Mouse (Mus musculus): Measurements from ENCODE around the gene Dctn2. TPM values are rescaled to one million over a fixed set of nuclear protein-coding genes. Genes with fewer than 3 reads are reported as not detected.

Dctn2 gene
- polyA plus RNA-seq, 1 experiment from 2014 or later = 177 TPM

DNA sequence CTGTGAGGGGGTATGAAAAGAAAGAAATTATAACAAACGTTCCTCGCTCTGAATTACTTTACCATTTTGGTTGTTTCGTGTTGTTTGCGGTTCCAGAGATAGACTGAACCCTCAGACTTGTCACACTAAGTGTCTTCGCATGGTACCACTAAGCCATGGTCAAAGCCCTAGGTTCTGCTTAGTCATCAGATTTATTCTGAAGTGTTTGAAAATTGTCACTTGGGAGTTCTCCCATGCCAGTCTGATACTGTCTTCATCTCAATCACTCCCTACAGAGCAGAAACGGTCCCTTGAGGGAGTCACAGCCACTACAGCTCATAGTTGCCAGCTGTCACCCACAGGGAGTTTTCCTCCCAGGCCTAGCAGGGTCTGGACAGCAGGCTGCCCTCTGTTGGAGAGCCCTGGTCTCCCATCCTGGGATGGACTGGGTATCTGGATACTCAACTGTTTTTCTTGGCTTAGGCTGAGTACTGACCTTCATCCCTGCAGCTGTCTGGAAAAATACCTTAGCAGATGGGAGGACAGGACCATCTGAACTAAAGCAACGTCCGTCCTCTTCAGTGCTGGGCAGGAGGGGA, 39.8 kb upstream of the Dctn2 start:
- Histone ChIP-seq H3K4me1 (replicated peaks; ENCODE audit: insufficient read depth, low read length) (no peaks in the 10 kb centered on the region), H3K27me3 (ENCODE audit: insufficient read depth, low read length) (no peaks in the 10 kb centered on the region), H3K4me3 (replicated peaks; ENCODE audit: low read depth, low read length) (no peak overlapping the region), H3K36me3 (ENCODE audit: insufficient read depth, low read length) (no peaks in the 10 kb centered on the region), H3K9ac (ENCODE audit: low read depth, low read length) (no peak overlapping the region), H3K4me2 (ENCODE audit: low read length) (no peak overlapping the region), H3K9me3 (replicated peaks; ENCODE audit: low read length) (no peaks in the 10 kb centered on the region), H3K27ac (no peak overlapping the region)
- WGBS = 63% methylated on average over 8 of the region's 8 CpGs
- TF ChIP-seq CTCF (IDR thresholded peaks at IDR 0.05; ENCODE audit: low read depth) = peak; percentile 63
- DNase-seq (ENCODE audit: low spot score) (peak; percentile 63), ATAC-seq (replicated peaks; ENCODE audit: low FRiP score, low read depth) (0 out of 2 replicates have a peak, but pooled peaks have one; percentile 31)

DNA sequence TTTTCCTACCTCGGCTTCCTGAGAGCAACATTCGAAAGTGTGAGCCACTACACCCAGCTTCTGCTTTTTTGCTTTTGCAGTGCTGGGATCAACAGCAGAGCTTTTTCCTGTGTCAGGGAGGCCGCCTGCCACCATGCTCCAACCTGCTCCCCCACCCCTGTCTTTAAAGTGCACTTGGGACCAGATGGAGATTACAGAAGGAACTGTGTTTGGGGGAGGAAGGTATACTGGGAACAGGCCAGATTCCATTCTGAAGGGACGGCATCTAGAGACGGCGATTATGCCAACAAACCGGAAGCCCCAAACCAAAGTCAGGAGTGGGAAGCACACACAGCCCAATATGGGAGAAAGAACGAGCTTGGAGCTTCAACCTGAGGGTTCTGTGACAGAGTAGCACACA, 39.0 kb upstream of the Dctn2 start:
- no peak overlapping the region for H3K4me3 ChIP-seq (replicated peaks; ENCODE audit: low read depth, low read length)
- no peaks in the 10 kb centered on the region for H3K4me1 ChIP-seq (replicated peaks; ENCODE audit: insufficient read depth, low read length)
- H3K36me3 ChIP-seq (ENCODE audit: insufficient read depth, low read length) = no peaks in the 10 kb centered on the region
- no peaks in the 10 kb centered on the region for H3K9me3 ChIP-seq (replicated peaks; ENCODE audit: low read length)
- no peaks in the 10 kb centered on the region for H3K27me3 ChIP-seq (ENCODE audit: insufficient read depth, low read length)
- ATAC-seq (replicated peaks; ENCODE audit: low FRiP score, low read depth) = no peak
- no peak overlapping the region for H3K9ac ChIP-seq (ENCODE audit: low read depth, low read length)
- no peak overlapping the region for H3K4me2 ChIP-seq (ENCODE audit: low read length)
- 80% methylated on average over 8 of the region's 8 CpGs for WGBS
- no peak for TF ChIP-seq CTCF (IDR thresholded peaks at IDR 0.05; ENCODE audit: low read depth)
- no peak overlapping the region for H3K27ac ChIP-seq
- no peak for DNase-seq (ENCODE audit: low spot score)

DNA sequence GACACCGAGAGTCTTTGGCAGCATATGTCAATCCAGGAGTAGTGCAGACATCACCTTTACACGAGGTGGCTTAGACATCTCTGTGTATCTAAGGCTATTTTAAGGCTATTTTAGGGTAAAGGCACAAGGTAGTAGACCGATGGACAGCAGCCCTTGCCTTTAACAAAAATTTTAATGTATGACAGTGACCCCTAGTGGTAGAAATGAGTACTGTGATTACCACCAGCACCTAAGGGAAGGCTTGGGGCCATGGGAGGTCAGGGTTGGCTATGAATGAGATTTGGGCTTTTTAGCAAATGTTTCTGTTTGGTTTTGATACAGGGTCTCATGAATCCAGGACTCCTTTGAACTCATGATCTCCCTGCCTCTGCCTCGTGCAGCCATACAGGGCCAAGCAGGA, 37.3 kb upstream of the Dctn2 start:
- no peak overlapping the region for H3K4me2 ChIP-seq (ENCODE audit: low read length)
- H3K27me3 ChIP-seq (ENCODE audit: insufficient read depth, low read length) = no peaks in the 10 kb centered on the region
- no peaks in the 10 kb centered on the region for H3K9me3 ChIP-seq (replicated peaks; ENCODE audit: low read length)
- H3K9ac ChIP-seq (ENCODE audit: low read depth, low read length) = no peak overlapping the region
- DNase-seq (ENCODE audit: low spot score) (peak; percentile 84), ATAC-seq (replicated peaks; ENCODE audit: low FRiP score, low read depth) (no peak; the same call in 1 of the 2 replicates)
- no peaks in the 10 kb centered on the region for H3K4me1 ChIP-seq (replicated peaks; ENCODE audit: insufficient read depth, low read length)
- no peak overlapping the region for H3K27ac ChIP-seq
- 17% methylated on average over 4 of the region's 4 CpGs for WGBS
- peak; percentile 81 for TF ChIP-seq CTCF (IDR thresholded peaks at IDR 0.05; ENCODE audit: low read depth)
- H3K4me3 ChIP-seq (replicated peaks; ENCODE audit: low read depth, low read length) = no peak overlapping the region
- no peaks in the 10 kb centered on the region for H3K36me3 ChIP-seq (ENCODE audit: insufficient read depth, low read length)

DNA sequence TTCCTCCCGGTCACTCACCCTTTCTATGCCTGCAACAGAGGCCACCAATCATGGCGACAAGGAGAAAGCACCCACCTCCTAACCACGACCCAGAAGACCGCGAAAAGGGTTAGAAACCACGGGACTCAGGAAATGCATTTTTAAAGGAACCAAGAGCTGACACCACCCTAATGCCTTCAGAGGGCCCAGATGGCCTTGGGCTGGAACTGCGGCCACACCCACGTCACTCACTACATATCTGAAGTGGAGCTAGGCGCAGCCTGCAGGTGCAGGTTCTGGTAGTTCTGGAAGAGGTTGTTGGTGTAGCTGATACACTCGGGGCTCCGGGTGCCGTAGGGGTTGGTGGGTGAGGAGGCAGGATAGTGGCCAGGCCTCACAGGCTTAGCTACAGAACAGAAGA, 35.5 kb upstream of the Dctn2 start:
- Histone ChIP-seq H3K27me3 (ENCODE audit: insufficient read depth, low read length) (no peaks in the 10 kb centered on the region), H3K36me3 (ENCODE audit: insufficient read depth, low read length) (no peaks in the 10 kb centered on the region), H3K4me3 (replicated peaks; ENCODE audit: low read depth, low read length) (no peak overlapping the region), H3K27ac (no peak overlapping the region), H3K4me2 (ENCODE audit: low read length) (no peak overlapping the region), H3K9me3 (replicated peaks; ENCODE audit: low read length) (no peaks in the 10 kb centered on the region), H3K9ac (ENCODE audit: low read depth, low read length) (no peak overlapping the region), H3K4me1 (replicated peaks; ENCODE audit: insufficient read depth, low read length) (no peaks in the 10 kb centered on the region)
- 79% methylated on average over 12 of the region's 12 CpGs for WGBS
- no peak for DNase-seq (ENCODE audit: low spot score)
- ATAC-seq (replicated peaks; ENCODE audit: low FRiP score, low read depth) = no peak
- no peak for TF ChIP-seq CTCF (IDR thresholded peaks at IDR 0.05; ENCODE audit: low read depth)

DNA sequence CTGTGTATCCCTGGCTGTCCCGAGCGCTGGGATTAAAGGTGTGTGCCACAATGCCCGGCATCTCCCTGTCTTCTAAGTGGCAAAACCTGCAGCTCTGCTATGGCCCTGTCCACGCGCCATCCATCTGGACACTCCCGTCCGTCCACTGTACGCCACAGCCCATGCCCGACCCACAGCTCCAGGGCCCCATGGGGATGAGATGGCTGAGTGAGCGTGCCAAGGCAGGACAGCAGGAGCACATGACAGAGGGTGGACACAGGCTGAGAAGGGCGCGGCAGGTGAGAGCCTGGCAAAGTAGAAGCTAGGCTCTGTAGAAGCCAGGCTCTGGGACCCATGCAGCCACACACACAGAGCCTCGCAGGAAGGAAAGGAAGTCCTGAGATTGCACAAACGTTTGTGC, 34.4 kb upstream of the Dctn2 start:
- Histone ChIP-seq H3K27me3 (ENCODE audit: insufficient read depth, low read length) (no peaks in the 10 kb centered on the region), H3K4me1 (replicated peaks; ENCODE audit: insufficient read depth, low read length) (no peaks in the 10 kb centered on the region), H3K4me3 (replicated peaks; ENCODE audit: low read depth, low read length) (no peak overlapping the region), H3K27ac (no peak overlapping the region), H3K9ac (ENCODE audit: low read depth, low read length) (no peak overlapping the region), H3K4me2 (ENCODE audit: low read length) (no peak overlapping the region), H3K36me3 (ENCODE audit: insufficient read depth, low read length) (no peaks in the 10 kb centered on the region), H3K9me3 (replicated peaks; ENCODE audit: low read length) (no peaks in the 10 kb centered on the region)
- WGBS = 66% methylated on average over 14 of the region's 14 CpGs
- no peak for TF ChIP-seq CTCF (IDR thresholded peaks at IDR 0.05; ENCODE audit: low read depth)
- ATAC-seq (replicated peaks; ENCODE audit: low FRiP score, low read depth) (no peak), DNase-seq (ENCODE audit: low spot score) (no peak)

DNA sequence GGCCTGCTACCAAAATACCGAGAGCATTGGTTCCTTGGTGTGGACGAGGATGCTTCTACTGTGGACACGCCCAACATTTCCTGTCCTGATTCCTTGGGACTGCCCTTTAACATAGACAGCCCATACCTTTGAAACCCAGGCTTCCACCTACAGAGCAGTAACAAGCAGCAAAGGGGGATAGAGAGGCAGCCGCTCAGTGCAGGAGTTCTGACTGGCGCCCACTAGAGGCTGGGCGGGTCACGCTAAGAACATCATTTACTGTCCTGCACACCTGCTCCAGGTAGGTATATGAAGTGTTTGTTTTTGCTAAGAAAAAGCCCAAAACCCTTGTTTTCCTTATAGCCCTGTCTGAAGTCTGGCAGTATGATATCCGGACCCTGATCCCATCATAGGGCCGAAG, 33.0 kb upstream of the Dctn2 start:
- no peak overlapping the region for H3K9ac ChIP-seq (ENCODE audit: low read depth, low read length)
- DNase-seq (ENCODE audit: low spot score) (no peak), ATAC-seq (replicated peaks; ENCODE audit: low FRiP score, low read depth) (no peak)
- no peaks in the 10 kb centered on the region for H3K4me1 ChIP-seq (replicated peaks; ENCODE audit: insufficient read depth, low read length)
- H3K27ac ChIP-seq = no peak overlapping the region
- 79% methylated on average over 9 of the region's 9 CpGs for WGBS
- H3K4me2 ChIP-seq (ENCODE audit: low read length) = no peak overlapping the region
- TF ChIP-seq CTCF (IDR thresholded peaks at IDR 0.05; ENCODE audit: low read depth) = peak; percentile 40; the same call in 1 of the 2 replicates
- no peak overlapping the region for H3K4me3 ChIP-seq (replicated peaks; ENCODE audit: low read depth, low read length)
- no peaks in the 10 kb centered on the region for H3K36me3 ChIP-seq (ENCODE audit: insufficient read depth, low read length)
- no peaks in the 10 kb centered on the region for H3K9me3 ChIP-seq (replicated peaks; ENCODE audit: low read length)
- H3K27me3 ChIP-seq (ENCODE audit: insufficient read depth, low read length) = no peaks in the 10 kb centered on the region

DNA sequence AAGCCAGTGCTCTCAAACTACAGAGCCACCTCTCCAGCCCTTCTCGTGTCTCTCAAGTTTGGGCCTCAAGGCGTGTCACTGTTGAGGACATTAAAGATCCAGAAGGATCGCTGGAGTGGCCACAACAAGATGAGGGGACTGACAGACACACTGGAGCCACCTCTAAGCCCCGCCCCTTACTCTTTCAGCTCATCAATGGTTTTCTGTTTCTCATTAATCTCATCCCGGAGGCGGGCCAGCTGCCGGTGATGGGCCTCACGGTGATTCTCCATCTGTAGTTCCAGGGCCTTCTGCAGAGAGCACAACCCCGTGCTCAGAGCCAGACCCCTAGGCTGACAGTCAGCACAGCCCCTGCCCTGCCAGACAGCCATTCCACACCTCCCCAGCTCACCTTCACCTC, 29.6 kb upstream of the Dctn2 start:
- no peak overlapping the region for H3K9ac ChIP-seq (ENCODE audit: low read depth, low read length)
- ATAC-seq (replicated peaks; ENCODE audit: low FRiP score, low read depth) (no peak), DNase-seq (ENCODE audit: low spot score) (no peak)
- H3K27ac ChIP-seq = no peak overlapping the region
- no peak overlapping the region for H3K4me3 ChIP-seq (replicated peaks; ENCODE audit: low read depth, low read length)
- 44% methylated on average over 9 of the region's 9 CpGs for WGBS
- no peaks in the 10 kb centered on the region for H3K36me3 ChIP-seq (ENCODE audit: insufficient read depth, low read length)
- H3K9me3 ChIP-seq (replicated peaks; ENCODE audit: low read length) = no peaks in the 10 kb centered on the region
- H3K27me3 ChIP-seq (ENCODE audit: insufficient read depth, low read length) = no peaks in the 10 kb centered on the region
- H3K4me1 ChIP-seq (replicated peaks; ENCODE audit: insufficient read depth, low read length) = no peaks in the 10 kb centered on the region
- H3K4me2 ChIP-seq (ENCODE audit: low read length) = no peak overlapping the region
- no peak for TF ChIP-seq CTCF (IDR thresholded peaks at IDR 0.05; ENCODE audit: low read depth)

Measured in kidney, postnatal 0 days (tissue).